Mouse (Mus musculus) frontal cortex, postnatal 10 days (tissue): ENCODE measurements around the gene Gm11555.
"Not testable (repeated sequence)": the region's sequence is repeated elsewhere in the genome, so short reads cannot be mapped to it uniquely, and the experiment has no call there.

ENCODE experiments used
- DNase-seq, 2 experiments: peaks; one replicate each; pipeline ENCODE4 v3.0.0; 2022; ENCODE audit warnings: low spot score in 2 of 2, mixed read lengths in 1 of 2

Gene Gm11555

GRCm38 (mm10) chr11:99603208-99603607 lies 46.8 kb downstream of the Gm11555 start, which contains the start of gene Gm11938:
Gene Gm11938, minus strand, starts transcription at chr11:99603308.
- DNase-seq: not testable (repeated sequence)
